Mouse (Mus musculus) liver, adult 2 months (tissue): ENCODE measurements around the gene Dock4.

ENCODE experiments used
- CTCF ChIP-seq: fragments of 200-500 bp; IDR thresholded peaks from 2 replicates; pipeline ENCODE4 v1.5.1; 2011; ENCODE audit warnings: low read depth, low read length, control low read depth
- POLR2A ChIP-seq: fragments of 200-500 bp; IDR thresholded peaks from 2 replicates; pipeline ENCODE4 v1.6.1; 2011; ENCODE audit warnings: low read length, control low read depth; ENCODE audit not compliant: insufficient read depth; ENCODE audit errors: extremely low read depth

- TF ChIP-seq CTCF (no peak), POLR2A (no peak)
Measured at GRCm38 (mm10) chr12:40829269-40829668, 383.5 kb downstream of the Dock4 start.
